Mouse (Mus musculus): ENCODE data around the gene Slc24a2. TPM values are rescaled to one million over a fixed set of nuclear protein-coding genes. Genes with fewer than 3 reads are reported as not detected.

The Slc24a2 gene
- polyA plus RNA-seq, 1 experiment, result 0.03 TPM

GRCm38 (mm10) chr4:86957576-86958411 lies 272.5 kb downstream of the Slc24a2 start:
- H3K27me3 ChIP-seq (ENCODE audit: control insufficient read depth, insufficient read depth, low read length), result no peaks in the 10 kb centered on the region
- WGBS, result 58% methylated on average over 14 of the region's 14 CpGs
- no peak overlapping the region for H3K4me3 ChIP-seq (ENCODE audit: control insufficient read depth, insufficient read depth, low read length)
- no peaks in the 10 kb centered on the region for H3K4me1 ChIP-seq (replicated peaks; ENCODE audit: control insufficient read depth, insufficient read depth, low read length)
- TF ChIP-seq CTCF (IDR thresholded peaks at IDR 0.05; ENCODE audit: borderline replicate concordance, control insufficient read depth, extremely low read depth, insufficient read depth, low read length, poor library complexity) (no peak), POLR2A (IDR thresholded peaks at IDR 0.05; ENCODE audit: control insufficient read depth, extremely low read depth, insufficient read depth, low read length, poor library complexity) (no peak)
- no peaks in the 10 kb centered on the region for H3K36me3 ChIP-seq (ENCODE audit: control insufficient read depth, insufficient read depth, low read length)
- peak; percentile 22 for DNase-seq
- no peak overlapping the region for H3K27ac ChIP-seq (ENCODE audit: control insufficient read depth, insufficient read depth, low read length)

- 84% methylated on average over 4 of the region's 4 CpGs for WGBS
Observed at GRCm38 (mm10) chr4:86955448-86955847, 274.8 kb downstream of the Slc24a2 start.

GRCm38 (mm10) chr4:86953519-86953918 lies 276.8 kb downstream of the Slc24a2 start:
- Histone ChIP-seq H3K27ac (ENCODE audit: control insufficient read depth, insufficient read depth, low read length) (no peak overlapping the region), H3K27me3 (ENCODE audit: control insufficient read depth, insufficient read depth, low read length) (no peaks in the 10 kb centered on the region), H3K4me1 (replicated peaks; ENCODE audit: control insufficient read depth, insufficient read depth, low read length) (no peaks in the 10 kb centered on the region), H3K4me3 (ENCODE audit: control insufficient read depth, insufficient read depth, low read length) (no peak overlapping the region), H3K36me3 (ENCODE audit: control insufficient read depth, insufficient read depth, low read length) (no peaks in the 10 kb centered on the region)
- WGBS, result 79% methylated on average over 5 of the region's 5 CpGs
- no peak for DNase-seq
- no peak for TF ChIP-seq CTCF (IDR thresholded peaks at IDR 0.05; ENCODE audit: borderline replicate concordance, control insufficient read depth, extremely low read depth, insufficient read depth, low read length, poor library complexity)
- TF ChIP-seq POLR2A (IDR thresholded peaks at IDR 0.05; ENCODE audit: control insufficient read depth, extremely low read depth, insufficient read depth, low read length, poor library complexity), result no peak

More at GRCm38 (mm10) chr4:86955448-86955847, 274.8 kb downstream of the Slc24a2 start:
- H3K27ac ChIP-seq (ENCODE audit: control insufficient read depth, insufficient read depth, low read length), result no peak overlapping the region
- TF ChIP-seq POLR2A (IDR thresholded peaks at IDR 0.05; ENCODE audit: control insufficient read depth, extremely low read depth, insufficient read depth, low read length, poor library complexity) (no peak), CTCF (IDR thresholded peaks at IDR 0.05; ENCODE audit: borderline replicate concordance, control insufficient read depth, extremely low read depth, insufficient read depth, low read length, poor library complexity) (no peak)
- no peak for DNase-seq
- H3K27me3 ChIP-seq (ENCODE audit: control insufficient read depth, insufficient read depth, low read length), result no peaks in the 10 kb centered on the region
- H3K4me3 ChIP-seq (ENCODE audit: control insufficient read depth, insufficient read depth, low read length), result no peak overlapping the region
- H3K36me3 ChIP-seq (ENCODE audit: control insufficient read depth, insufficient read depth, low read length), result no peaks in the 10 kb centered on the region
- H3K4me1 ChIP-seq (replicated peaks; ENCODE audit: control insufficient read depth, insufficient read depth, low read length), result no peaks in the 10 kb centered on the region

GRCm38 (mm10) chr4:86948794-86949193 lies 281.5 kb downstream of the Slc24a2 start:
- Histone ChIP-seq H3K36me3 (ENCODE audit: control insufficient read depth, insufficient read depth, low read length) (no peaks in the 10 kb centered on the region), H3K27me3 (ENCODE audit: control insufficient read depth, insufficient read depth, low read length) (no peaks in the 10 kb centered on the region), H3K27ac (ENCODE audit: control insufficient read depth, insufficient read depth, low read length) (no peak overlapping the region), H3K4me3 (ENCODE audit: control insufficient read depth, insufficient read depth, low read length) (no peak overlapping the region), H3K4me1 (replicated peaks; ENCODE audit: control insufficient read depth, insufficient read depth, low read length) (no peaks in the 10 kb centered on the region)
- no peak for DNase-seq
- TF ChIP-seq POLR2A (IDR thresholded peaks at IDR 0.05; ENCODE audit: control insufficient read depth, extremely low read depth, insufficient read depth, low read length, poor library complexity) (no peak), CTCF (IDR thresholded peaks at IDR 0.05; ENCODE audit: borderline replicate concordance, control insufficient read depth, extremely low read depth, insufficient read depth, low read length, poor library complexity) (no peak)
- WGBS, result 71% methylated on average over 1 of the region's 1 CpGs

- no peak for DNase-seq
- WGBS, result 87% methylated on average over 6 of the region's 6 CpGs
- Histone ChIP-seq H3K4me1 (replicated peaks; ENCODE audit: control insufficient read depth, insufficient read depth, low read length) (no peaks in the 10 kb centered on the region), H3K36me3 (ENCODE audit: control insufficient read depth, insufficient read depth, low read length) (no peaks in the 10 kb centered on the region), H3K27me3 (ENCODE audit: control insufficient read depth, insufficient read depth, low read length) (no peaks in the 10 kb centered on the region), H3K4me3 (ENCODE audit: control insufficient read depth, insufficient read depth, low read length) (no peak overlapping the region), H3K27ac (ENCODE audit: control insufficient read depth, insufficient read depth, low read length) (no peak overlapping the region)
- TF ChIP-seq POLR2A (IDR thresholded peaks at IDR 0.05; ENCODE audit: control insufficient read depth, extremely low read depth, insufficient read depth, low read length, poor library complexity) (no peak), CTCF (IDR thresholded peaks at IDR 0.05; ENCODE audit: borderline replicate concordance, control insufficient read depth, extremely low read depth, insufficient read depth, low read length, poor library complexity) (no peak)
Observed at GRCm38 (mm10) chr4:86943296-86943695, 287.0 kb downstream of the Slc24a2 start.

GRCm38 (mm10) chr4:86942656-86943055 lies 287.6 kb downstream of the Slc24a2 start:
- 92% methylated on average over 6 of the region's 6 CpGs for WGBS
- H3K27ac ChIP-seq (ENCODE audit: control insufficient read depth, insufficient read depth, low read length), result no peak overlapping the region
- no peaks in the 10 kb centered on the region for H3K4me1 ChIP-seq (replicated peaks; ENCODE audit: control insufficient read depth, insufficient read depth, low read length)
- H3K36me3 ChIP-seq (ENCODE audit: control insufficient read depth, insufficient read depth, low read length), result no peaks in the 10 kb centered on the region
- TF ChIP-seq CTCF (IDR thresholded peaks at IDR 0.05; ENCODE audit: borderline replicate concordance, control insufficient read depth, extremely low read depth, insufficient read depth, low read length, poor library complexity), result no peak
- TF ChIP-seq POLR2A (IDR thresholded peaks at IDR 0.05; ENCODE audit: control insufficient read depth, extremely low read depth, insufficient read depth, low read length, poor library complexity), result no peak
- H3K27me3 ChIP-seq (ENCODE audit: control insufficient read depth, insufficient read depth, low read length), result no peaks in the 10 kb centered on the region
- no peak for DNase-seq
- no peak overlapping the region for H3K4me3 ChIP-seq (ENCODE audit: control insufficient read depth, insufficient read depth, low read length)
